Mouse (Mus musculus) hematopoietic stem cell, adult 5-6 weeks (primary cell): Measurements from ENCODE around the gene Olfr1321. TPM values are rescaled to one million over a fixed set of nuclear protein-coding genes. Genes with fewer than 3 reads are reported as not detected.

Experiments
- ATAC-seq, 2 experiments: fragments of 125-278 bp in 1 of 2; replicated peaks in 1 of 2; 2 replicates each; pipeline ENCODE4 v1.8.0; 2016 to 2017; ENCODE audit warnings: inconsistent platforms in 2 of 2, mild to moderate bottlenecking in 2 of 2, moderate number of reproducible peaks in 2 of 2, low read depth in 1 of 2, moderate TSS enrichment in 1 of 2; ENCODE audit not compliant: low FRiP score in 2 of 2, poor library complexity in 2 of 2, severe bottlenecking in 2 of 2, insufficient read depth in 1 of 2, low TSS enrichment in 1 of 2
- total RNA-seq: library from RNA; stranded (forward); fragments of 172-1452, 232-1000 nt; gene quantifications from 2 replicates; pipeline ENCODE4 v1.2.3, GENCODE M21; 2017

Gene Olfr1321
- not detected in 2 replicates for total RNA-seq

GRCm38 (mm10) chrX:49734959-49735358, at the start of gene Olfr1321:
Gene Olfr1321 (minus strand): TSS chrX:49735059.
- ATAC-seq, result no peak

DNA sequence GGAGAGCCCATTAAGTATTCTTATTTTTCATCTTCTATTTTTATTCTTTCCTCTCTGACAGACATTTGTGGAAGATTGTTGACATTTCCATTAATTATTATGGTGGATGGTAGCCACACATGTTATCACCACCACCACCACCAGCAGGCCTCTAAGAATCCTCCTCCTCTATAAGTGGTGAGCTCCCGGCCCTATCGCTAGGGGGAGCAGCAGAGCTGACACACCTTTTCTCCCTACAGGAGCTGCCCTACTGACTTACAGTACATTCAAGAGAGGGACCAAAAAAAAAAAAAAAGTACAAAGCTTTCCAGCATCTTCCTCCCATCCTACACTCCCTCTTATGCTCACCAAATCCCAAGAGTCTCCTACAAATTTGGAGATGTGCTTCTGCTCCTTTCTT, 36.0 kb upstream of the Olfr1321 start:
- ATAC-seq, result no peak

GRCm38 (mm10) chrX:49745192-49745591, 10.3 kb upstream of the Olfr1321 start:
- ATAC-seq, result no peak

Other genes with a start within 250 kb of the Olfr1321 start
- not detected in 2 replicates for gene Olfr1320, start 62.7 kb downstream of the Olfr1321 start, total RNA-seq
- not detected in 2 replicates for gene Igsf1, start 62.7 kb upstream of the Olfr1321 start, total RNA-seq
- gene Olfr1322, start 156.4 kb upstream of the Olfr1321 start, total RNA-seq, result not detected in 2 replicates